Mouse (Mus musculus) R1 (cell line): ENCODE measurements at regions not wholly inside any gene's neighbourhood (a gene's known extent, or its start where the extent isn't known, plus 50 kb on each side); places are given as distances from the start of the nearest gene placed in this dataset.
A peak's percentile ranks its signal among the peaks of the same experiment; 100 is the strongest.
"Not testable (repeated sequence)": the region's sequence is repeated elsewhere in the genome, so short reads cannot be mapped to it uniquely, and the experiment has no call there.

Experiments
- DNase-seq: peaks from one replicate; pipeline ENCODE4 v3.0.0-alpha.2; 2018; ENCODE audit warnings: low read depth, low spot score

- DNase-seq = no peak
These were observed 120.4 kb upstream of the Pcsk1 start for GRCm38 (mm10) chr13:74969244-74969643.

- no peak for DNase-seq
These were observed 133.8 kb upstream of the Pcsk1 start for GRCm38 (mm10) chr13:74955876-74956275.

GRCm38 (mm10) chr13:74913655-74914054, 105.0 kb upstream of the Cast start:
- DNase-seq = not testable (repeated sequence)

GRCm38 (mm10) chr13:74903213-74904055, 94.8 kb upstream of the Cast start:
- DNase-seq = no peak

- no peak for DNase-seq
These were observed 81.4 kb upstream of the Cast start for GRCm38 (mm10) chr13:74889859-74890469.

- DNase-seq = no peak
These were observed 59.1 kb upstream of the Cast start for GRCm38 (mm10) chr13:74867720-74868119.

- no peak for DNase-seq
These were observed 55.4 kb upstream of the Cast start for GRCm38 (mm10) chr13:74864000-74864399.

- peak; percentile 32 for DNase-seq
These were observed 52.9 kb upstream of the Cast start for GRCm38 (mm10) chr13:74861373-74861970.
